Mouse (Mus musculus) B cell, adult (primary cell): ENCODE results near the gene Orai1. TPM values are rescaled to one million over a fixed set of nuclear protein-coding genes. Genes with fewer than 3 reads are reported as not detected.

ENCODE experiments used
- total RNA-seq: library from RNA; stranded (reverse); gene quantifications from 4 replicates; pipeline ENCODE4 v1.2.4, GENCODE M21; 2023; ENCODE audit not compliant: inconsistent age

Gene Orai1
- 30.6 to 34.7 TPM (median 33.7 TPM) in 4 replicates for total RNA-seq

DNA sequence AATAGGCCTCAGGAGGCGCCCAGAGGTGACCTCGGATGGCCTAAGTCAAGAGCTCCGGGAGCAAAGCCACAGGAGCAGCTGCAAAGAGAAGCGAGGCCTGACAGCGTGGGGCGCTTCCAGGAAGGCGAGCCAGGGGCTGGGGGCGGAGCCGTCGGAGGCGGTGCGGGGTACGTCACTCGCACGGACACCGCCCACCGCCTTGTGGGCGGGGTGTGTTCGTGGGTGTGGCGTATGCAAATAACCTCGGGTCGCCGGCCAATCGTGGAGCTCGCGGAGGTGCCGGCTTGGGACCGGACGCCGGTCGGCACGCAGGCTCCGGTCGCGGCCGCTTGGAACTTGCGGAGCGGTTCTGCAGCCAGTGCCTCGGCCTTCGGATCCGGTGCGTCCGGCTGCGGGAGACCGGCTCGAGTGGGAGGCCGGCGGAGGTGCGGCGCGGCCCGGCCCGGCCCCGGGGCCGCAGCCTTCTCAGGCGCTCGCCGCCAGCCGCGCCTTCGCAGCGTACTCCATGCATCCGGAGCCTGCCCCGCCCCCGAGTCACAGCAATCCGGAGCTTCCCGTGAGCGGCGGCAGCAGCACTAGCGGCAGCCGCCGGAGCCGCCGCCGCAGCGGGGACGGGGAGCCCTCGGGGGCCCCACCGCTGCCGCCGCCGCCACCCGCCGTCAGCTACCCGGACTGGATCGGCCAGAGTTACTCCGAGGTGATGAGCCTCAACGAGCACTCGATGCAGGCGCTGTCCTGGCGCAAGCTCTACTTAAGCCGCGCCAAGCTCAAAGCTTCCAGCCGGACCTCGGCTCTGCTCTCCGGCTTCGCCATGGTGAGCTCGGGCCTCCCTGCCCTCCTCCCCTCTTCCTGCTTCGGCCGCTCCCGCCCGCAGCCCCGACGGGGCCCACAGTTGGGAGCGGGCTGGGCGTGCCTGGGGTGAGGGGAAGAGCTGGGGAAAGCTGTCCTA is at the start of gene Orai1:
Orai1 (plus strand) TSS at position 322 of the 949 bp plus-strand sequence.

GRCm38 (mm10) chr5:122989551-122990330 is 25.1 kb upstream of the Orai1 start, which contains the start of gene Kdm2b:
Gene Kdm2b, minus strand, starts transcription at chr5:122989823.

DNA sequence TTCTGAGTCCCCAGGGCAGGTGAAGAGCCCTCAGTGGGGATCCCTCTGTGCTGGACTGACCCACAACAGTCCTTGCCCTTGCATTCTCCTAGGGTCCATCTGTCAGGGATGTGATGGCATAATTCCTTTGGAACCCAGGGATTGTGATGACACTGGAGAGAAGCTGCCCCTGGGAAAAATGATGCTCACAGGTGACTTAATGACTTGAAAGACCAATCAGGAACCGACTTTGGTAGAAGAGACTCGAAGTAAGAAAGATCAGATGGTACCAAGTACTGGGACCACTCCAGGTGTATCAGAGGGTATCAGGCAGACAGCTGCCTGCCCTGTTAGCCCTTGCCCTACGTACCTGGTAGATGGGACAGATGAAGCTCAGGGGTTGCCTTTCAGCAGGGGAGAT is 32.0 kb downstream of the Orai1 start, which contains the start of gene Morn3:
Morn3 (minus strand) TSS at position 101 of the 400 bp plus-strand sequence.

GRCm38 (mm10) chr5:123068115-123068514 is 53.2 kb downstream of the Orai1 start, which contains the start of gene Tmem120b:
Gene Tmem120b, plus strand, starts transcription at chr5:123068415.

Other genes starting within 250 kb of the Orai1 start
- 42.9 to 64.1 TPM (median 49.9 TPM) in 4 replicates for gene Camkk2, start 235.7 kb upstream of the Orai1 start, total RNA-seq
- 190 to 228 TPM (median 214 TPM) in 4 replicates for gene Anapc5, start 193.7 kb upstream of the Orai1 start, total RNA-seq
- gene Rnf34, start 165.0 kb upstream of the Orai1 start, total RNA-seq, result 33.5 to 44.7 TPM (median 37.5 TPM) in 4 replicates
- gene Kdm2b, start 25.3 kb upstream of the Orai1 start, total RNA-seq, result 65.1 to 79.9 TPM (median 70.6 TPM) in 4 replicates
- not detected in 4 replicates for gene Morn3, start 31.9 kb downstream of the Orai1 start, total RNA-seq
- gene Tmem120b, start 53.3 kb downstream of the Orai1 start, total RNA-seq, result 5.5 to 7.6 TPM (median 6.9 TPM) in 4 replicates
- 82.7 to 95.8 TPM (median 89.3 TPM) in 4 replicates for gene Rhof, start 117.6 kb downstream of the Orai1 start, total RNA-seq
- 65.9 to 77.5 TPM (median 73.3 TPM) in 4 replicates for gene Setd1b, start 127.1 kb downstream of the Orai1 start, total RNA-seq
- 27.2 to 34.0 TPM (median 31.5 TPM) in 4 replicates for gene Psmd9, start 154.3 kb downstream of the Orai1 start, total RNA-seq
- gene Hpd, start 167.7 kb downstream of the Orai1 start, total RNA-seq, result not detected in 4 replicates
- 0.87 to 2.4 TPM (median 1.4 TPM) in 4 replicates for gene Wdr66, start 237.0 kb downstream of the Orai1 start, total RNA-seq